Mouse (Mus musculus): Measurements from ENCODE around the gene Sema3e.

DNA sequence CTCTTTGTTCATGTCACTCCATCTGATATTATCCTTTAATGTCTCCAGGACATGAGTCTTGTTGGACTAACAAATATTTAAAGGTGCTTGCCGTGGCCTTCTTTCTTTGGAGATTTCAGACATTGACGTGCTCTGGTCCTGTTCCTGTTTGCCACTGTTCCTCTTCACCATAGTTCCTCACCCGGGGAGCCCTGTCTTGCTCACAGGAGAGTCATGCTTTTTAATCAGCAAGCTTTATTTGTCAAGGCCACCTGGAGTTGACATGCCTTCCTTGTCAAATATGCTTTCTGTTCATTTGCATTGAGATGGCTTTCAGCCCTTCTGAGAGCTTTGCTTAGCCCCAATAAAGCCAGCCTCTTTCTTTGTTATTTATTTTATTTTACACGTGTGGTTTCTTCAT lies 15.1 kb downstream of the Sema3e start:
- TF ChIP-seq CTCF (IDR thresholded peaks at IDR 0.05) (no peak), EP300 (IDR thresholded peaks at IDR 0.05) (no peak)

Measured in lung, postnatal 0 days (tissue).